Mouse (Mus musculus) layer of hippocampus, postnatal 25 days (tissue): Measurements from ENCODE around the gene Trarg1. TPM values are rescaled to one million over a fixed set of nuclear protein-coding genes. Genes with fewer than 3 reads are reported as not detected.

ENCODE experiments used
- total RNA-seq, 2 experiments: library from RNA; stranded (reverse); gene quantifications; 2 replicates each; pipeline ENCODE4 v1.2.3; 2021

Gene Trarg1
- total RNA-seq, 2 experiments from 2014 or later, result 0.38 to 0.42 TPM

Other genes starting within 250 kb of the Trarg1 start
- gene Abr, start 57.5 kb upstream of the Trarg1 start, total RNA-seq, result 100 to 1,000 TPM; 487 to 511 TPM
- gene Bhlha9, start 7.3 kb upstream of the Trarg1 start, total RNA-seq, result 1 to 10 TPM; 5.4 TPM
- gene Gosr1, start 83.8 kb downstream of the Trarg1 start, total RNA-seq, result 10 to 100 TPM; 50.1 to 58.1 TPM
- 10 to 100 TPM; 57.7 to 62.8 TPM for gene Cpd, start 167.2 kb downstream of the Trarg1 start, total RNA-seq
- not detected for gene Tmigd1, start 222.4 kb downstream of the Trarg1 start, total RNA-seq
- gene Blmh, start 245.0 kb downstream of the Trarg1 start, total RNA-seq, result 10 to 100 TPM; 58.4 to 58.7 TPM